ENCODE assay signal across 25 mouse cellular contexts in the genomic region with DNA sequence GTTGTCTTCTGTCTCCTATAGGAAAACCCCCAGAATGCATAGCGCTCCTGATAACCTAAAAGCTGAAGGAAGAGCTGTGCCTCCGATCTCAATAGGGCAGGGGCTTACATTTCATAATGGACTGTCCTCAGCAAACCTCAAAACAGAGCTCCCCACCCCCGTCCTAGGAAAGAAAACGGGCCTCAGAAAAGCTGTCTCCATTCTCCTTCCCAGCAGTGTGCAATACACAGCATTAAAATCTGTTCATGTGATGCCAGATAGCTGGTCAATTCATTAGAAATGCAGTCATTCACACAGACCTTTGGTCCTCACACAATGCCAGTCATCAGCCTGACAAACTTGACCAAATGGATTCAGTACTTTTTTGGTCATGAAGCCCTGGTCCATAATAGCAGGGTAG. TPM values are rescaled to one million over a fixed set of nuclear protein-coding genes. Genes with fewer than 3 reads are reported as not detected.
A peak's percentile ranks its signal among the peaks of the same experiment; 100 is the strongest.
DNase-seq lines count a peak whose midpoint lies in the region; ATAC-seq and TF ChIP-seq lines count a peak whose summit lies in the region.
"Had no signal": no experiment of that assay in that cellular context is flagged by ENCODE, and none has a peak within 500 bp of the region (broad histone marks: within the 10 kb centered on the region; RNA-seq: fewer than 3 reads in every experiment).

No protein-coding gene starts in this region.

- ATAC-seq in neural tube, embryonic 11.5 days (ENCODE audit: insufficient read depth, low FRiP score, low TSS enrichment): peak; percentile 25
- no peak for ATAC-seq in neural tube, embryonic 15.5 days (ENCODE audit: low FRiP score)
- ATAC-seq in forebrain, embryonic 14.5 days: peak; percentile 72

- H3K27me3 ChIP-seq in heart, adult 2 months (ENCODE audit: control insufficient read depth, insufficient read depth, low read length): no peaks in the 10 kb centered on the region
- no peaks in the 10 kb centered on the region for H3K27me3 ChIP-seq in neural tube, embryonic 11.5 days (ENCODE audit: control insufficient read depth, insufficient read depth, low read length)
- no peaks in the 10 kb centered on the region for H3K27me3 ChIP-seq in neural tube, embryonic 15.5 days (replicated peaks)
- no peaks in the 10 kb centered on the region for H3K27me3 ChIP-seq in forebrain, embryonic 14.5 days (replicated peaks; ENCODE audit: control insufficient read depth, insufficient read depth, low read length)
- H3K27me3 ChIP-seq: embryonic facial prominence, embryonic 12.5 days; heart, embryonic 15.5 days; lung, embryonic 15.5 days had no signal

- no peak for TF ChIP-seq CTCF in heart, adult 2 months (IDR thresholded peaks at IDR 0.05)

- no peak overlapping the region for H3K9ac ChIP-seq in heart, adult 2 months (ENCODE audit: low read depth, low read length)
- no peak overlapping the region for H3K9ac ChIP-seq in neural tube, embryonic 11.5 days (ENCODE audit: low read length)
- H3K9ac ChIP-seq in neural tube, embryonic 15.5 days (replicated peaks): no peak overlapping the region
- no peak overlapping the region for H3K9ac ChIP-seq in forebrain, embryonic 14.5 days (ENCODE audit: low read length)
- H3K9ac ChIP-seq: embryonic facial prominence, embryonic 12.5 days; heart, embryonic 15.5 days; lung, embryonic 15.5 days had no signal

- no peaks in the 10 kb centered on the region for H3K9me3 ChIP-seq in neural tube, embryonic 11.5 days (ENCODE audit: control insufficient read depth, low read length)
- H3K9me3 ChIP-seq in neural tube, embryonic 15.5 days (replicated peaks): no peaks in the 10 kb centered on the region
- H3K9me3 ChIP-seq in forebrain, embryonic 14.5 days (replicated peaks; ENCODE audit: control insufficient read depth, low read length): no peaks in the 10 kb centered on the region
- H3K9me3 ChIP-seq: embryonic facial prominence, embryonic 12.5 days; limb, embryonic 10.5 days; lung, embryonic 15.5 days had no signal

- TF ChIP-seq EP300 in heart, adult 2 months (IDR thresholded peaks at IDR 0.05; ENCODE audit: insufficient read depth, low read depth, low read length): no peak

- 69% methylated on average over 4 of the region's 4 CpGs for WGBS in heart, adult 2 months
- WGBS in neural tube, embryonic 11.5 days: 30% methylated on average over 4 of the region's 4 CpGs
- WGBS in neural tube, embryonic 15.5 days: 20% methylated on average over 4 of the region's 4 CpGs
- WGBS in forebrain, embryonic 14.5 days: 10% methylated on average over 4 of the region's 4 CpGs

- no peak overlapping the region for H3K4me3 ChIP-seq in heart, adult 2 months
- no peak overlapping the region for H3K4me3 ChIP-seq in neural tube, embryonic 11.5 days (ENCODE audit: low read depth, low read length)
- no peak overlapping the region for H3K4me3 ChIP-seq in neural tube, embryonic 15.5 days (replicated peaks)
- H3K4me3 ChIP-seq in forebrain, embryonic 14.5 days (ENCODE audit: low read depth, low read length): no peak overlapping the region
- H3K4me3 ChIP-seq: embryonic facial prominence, embryonic 12.5 days; erythroblast, embryonic 14.5 days; heart, embryonic 15.5 days; left cerebral cortex, adult 2 months; lung, embryonic 15.5 days had no signal

- intact Hi-C loops in heart, adult 2 months (cut with DNase I): no loop called here

- DNase-seq in heart, adult 11 months: peak; percentile 55
- DNase-seq in heart, adult 2 months: no peak
- DNase-seq in neural tube, embryonic 11.5 days (ENCODE audit: low spot score): peak; percentile 17
- peak; percentile 73 for DNase-seq in forebrain, embryonic 14.5 days (ENCODE audit: low spot score)
- DNase-seq in lung, postnatal 36 days: no peak
- DNase-seq in yolk sac, embryonic 10.5 days (ENCODE audit: low spot score): no peak
- no peak for DNase-seq in cerebellum, postnatal 14 days
- DNase-seq: adrenal gland, adult 8-10 months; B cell, adult 2 months; cerebellum, adult 9-11 months; gastrocnemius, postnatal 14 days; heart, postnatal 4 days; kidney, adult 18-20 months; kidney, postnatal 36 days; layer of hippocampus, adult 9-11 months had no signal

- no peak for TF ChIP-seq POLR2A in heart, adult 2 months (IDR thresholded peaks at IDR 0.05; ENCODE audit: insufficient read depth, low read depth, low read length)

- H3K4me2 ChIP-seq in neural tube, embryonic 11.5 days (ENCODE audit: low read depth): no peak overlapping the region
- H3K4me2 ChIP-seq in neural tube, embryonic 15.5 days: no peak overlapping the region
- no peak overlapping the region; the same call in 1 of the 2 replicates for H3K4me2 ChIP-seq in forebrain, embryonic 14.5 days (ENCODE audit: low read length)
- H3K4me2 ChIP-seq: embryonic facial prominence, embryonic 12.5 days; heart, embryonic 15.5 days; liver, embryonic 11.5 days; lung, embryonic 15.5 days had no signal

- no peaks in the 10 kb centered on the region for H3K36me3 ChIP-seq in heart, adult 2 months (ENCODE audit: control insufficient read depth, insufficient read depth, low read length)
- no peaks in the 10 kb centered on the region for H3K36me3 ChIP-seq in neural tube, embryonic 11.5 days (ENCODE audit: control insufficient read depth, insufficient read depth, low read length)
- no peaks in the 10 kb centered on the region for H3K36me3 ChIP-seq in neural tube, embryonic 15.5 days
- no peaks in the 10 kb centered on the region for H3K36me3 ChIP-seq in forebrain, embryonic 14.5 days (ENCODE audit: control insufficient read depth, insufficient read depth, low read length)
- H3K36me3 ChIP-seq: embryonic facial prominence, embryonic 12.5 days; heart, embryonic 15.5 days; limb, embryonic 10.5 days; lung, embryonic 15.5 days had no signal

- H3K27ac ChIP-seq in heart, adult 2 months: no peak overlapping the region
- no peak overlapping the region for H3K27ac ChIP-seq in neural tube, embryonic 11.5 days (ENCODE audit: low read depth, low read length)
- no peak overlapping the region for H3K27ac ChIP-seq in neural tube, embryonic 15.5 days (replicated peaks)
- peak overlapping the region; percentile 68 for H3K27ac ChIP-seq in forebrain, embryonic 14.5 days (ENCODE audit: low read depth, low read length)
- H3K27ac ChIP-seq: embryonic facial prominence, embryonic 12.5 days; heart, embryonic 15.5 days; left cerebral cortex, adult 2 months; lung, embryonic 15.5 days; macrophage had no signal

- H3K4me1 ChIP-seq in heart, adult 2 months (ENCODE audit: control insufficient read depth, insufficient read depth, low read length): peaks cover 3% of the 10 kb centered on the region
- peaks cover 8% of the 10 kb centered on the region for H3K4me1 ChIP-seq in neural tube, embryonic 11.5 days (ENCODE audit: control insufficient read depth, insufficient read depth, low read length)
- peaks cover 27% of the 10 kb centered on the region for H3K4me1 ChIP-seq in neural tube, embryonic 15.5 days
- H3K4me1 ChIP-seq in forebrain, embryonic 14.5 days (ENCODE audit: control insufficient read depth, insufficient read depth, low read length): peaks cover 25% of the 10 kb centered on the region

- H3K79me2 ChIP-seq in heart, adult 2 months (replicated peaks; ENCODE audit: control insufficient read depth, insufficient read depth, low read length): no peaks in the 10 kb centered on the region

RNA-seq across cellular contexts. Expression of a gene that starts 45.7 kb away (rescaled TPM):
- not detected for total RNA-seq in heart, adult 2 months (2021)
- not detected in 2 replicates for polyA plus RNA-seq in heart, adult 2 months (2012; rRNA removed)
- not detected in 2 replicates for polyA plus RNA-seq in neural tube, embryonic 11.5 days (2014; fragmentation: Nextera tagmentation; extraction: Ambion mirVana)
- polyA plus RNA-seq in neural tube, embryonic 15.5 days (2015; fragmentation: Nextera tagmentation; extraction: Ambion mirVana): not detected in 2 replicates
- polyA plus RNA-seq in forebrain, embryonic 14.5 days (2014; fragmentation: Nextera tagmentation; extraction: Ambion mirVana): 0.12 and 0.13 TPM in 2 replicates
- total RNA-seq: adrenal gland, adult 8-10 months; gastrocnemius, postnatal 14 days; heart, adult 8-10 months; heart, postnatal 4 days had no signal
- polyA plus RNA-seq: embryonic facial prominence, embryonic 12.5 days; erythroblast, embryonic 14.5 days; heart, embryonic 15.5 days; limb, embryonic 10.5 days; liver, embryonic 11.5 days; lung, embryonic 15.5 days; macrophage had no signal

Comparison
In these comparisons a context has a peak if more than half of its experiments do, and no peak if none do; other contexts are left out.
1. DNase-seq: peak in heart, adult 11 months (single experiment), neural tube, embryonic 11.5 days (single experiment) and forebrain, embryonic 14.5 days (single experiment); none in heart, adult 2 months (0 of 2), lung, postnatal 36 days (single experiment), yolk sac, embryonic 10.5 days (single experiment) and cerebellum, postnatal 14 days (0 of 2).